Mouse (Mus musculus) kidney, postnatal 0 days (tissue): Measurements from ENCODE around the gene Col4a4. TPM values are rescaled to one million over a fixed set of nuclear protein-coding genes. Genes with fewer than 3 reads are reported as not detected.

Source experiments
- ATAC-seq: fragments of 200-750 bp; cut with Nextera tagmentation; replicated peaks from 2 replicates; pipeline ENCODE4 v1.8.0; 2017; ENCODE audit warnings: low read depth, moderate number of reproducible peaks, moderate TSS enrichment, moderate library complexity; ENCODE audit not compliant: low FRiP score
- DNase-seq: peaks from one replicate; pipeline ENCODE4 v3.0.0-alpha.2; 2016; ENCODE audit warnings: low spot score
- H3K27ac ChIP-seq: fragments of 300-500 bp; sonication (generic); 2 replicates; pipeline ENCODE4 v1.5.1; 2014; ENCODE audit warnings: mild to moderate bottlenecking
- H3K27me3 ChIP-seq: fragments of 300-500 bp; sonication (generic); 2 replicates; pipeline ENCODE4 v1.6.1; 2014; ENCODE audit warnings: low read length, mixed read lengths; ENCODE audit not compliant: insufficient read depth
- H3K36me3 ChIP-seq: fragments of 300-500 bp; sonication (generic); 2 replicates; pipeline ENCODE4 v1.6.1; 2014; ENCODE audit warnings: low read length, mixed read lengths; ENCODE audit not compliant: insufficient read depth
- H3K4me1 ChIP-seq: fragments of 300-500 bp; sonication (generic); replicated peaks from 2 replicates; pipeline ENCODE4 v1.6.1; 2014; ENCODE audit warnings: antibody characterized with exemption, low read length, mixed read lengths; ENCODE audit not compliant: insufficient read depth
- H3K4me2 ChIP-seq: fragments of 300-500 bp; sonication (generic); 2 replicates; pipeline ENCODE4 v1.6.1; 2014; ENCODE audit warnings: mild to moderate bottlenecking, low read length, moderate library complexity, mixed read lengths
- H3K4me3 ChIP-seq: fragments of 300-500 bp; sonication (generic); replicated peaks from 2 replicates; pipeline ENCODE4 v1.5.1; 2014; ENCODE audit warnings: low read depth, low read length
- H3K9ac ChIP-seq: fragments of 300-500 bp; sonication (generic); 2 replicates; pipeline ENCODE4 v1.6.1; 2014; ENCODE audit warnings: low read depth, low read length
- H3K9me3 ChIP-seq: fragments of 300-500 bp; sonication (generic); replicated peaks from 2 replicates; pipeline ENCODE4 v1.6.1; 2016; ENCODE audit warnings: low read length, inconsistent platforms, mixed read lengths
- CTCF ChIP-seq: IDR thresholded peaks from 2 replicates; pipeline ENCODE4 v1.5.1; 2016; ENCODE audit warnings: antibody characterized with exemption, low read depth, mild to moderate bottlenecking, moderate library complexity
- WGBS: fragments of 180-500 bp; shearing (Covaris S2); extraction: QIAGEN DNeasy Blood & Tissue Kit; methylation state at CpG from one replicate; pipeline ENCODE4 v1.1.7; 2014; 5-methylcytosine and 5-hydroxymethylcytosine counted together
- polyA plus RNA-seq: library from polyadenylated mRNA; unstranded; fragments of >200 nt; fragmentation: Nextera tagmentation; extraction: Ambion mirVana; gene quantifications from 2 replicates; pipeline ENCODE4 v1.2.1, GENCODE M21; 2015

Col4a4 gene
- polyA plus RNA-seq, 1 experiment from 2014 or later = 20.3 TPM

- no peak overlapping the region for H3K4me3 ChIP-seq
Measured at GRCm38 (mm10) chr1:82414434-82415045, 172.1 kb downstream of the Col4a4 start.

GRCm38 (mm10) chr1:82412085-82412484 is 174.6 kb downstream of the Col4a4 start:
- Histone ChIP-seq H3K4me3 (no peak overlapping the region), H3K36me3 (no peaks in the 10 kb centered on the region), H3K9me3 (no peaks in the 10 kb centered on the region), H3K27ac (peak overlapping the region; percentile 31; the same call in 1 of the 2 replicates), H3K27me3 (no peaks in the 10 kb centered on the region), H3K4me1 (no peaks in the 10 kb centered on the region), H3K4me2 (no peak overlapping the region), H3K9ac (no peak overlapping the region)
- 31% methylated on average over 4 of the region's 4 CpGs for WGBS
- no peak for TF ChIP-seq CTCF
- no peak for ATAC-seq
- DNase-seq = peak; percentile 14

More at GRCm38 (mm10) chr1:82414434-82415045, 172.1 kb downstream of the Col4a4 start:
- Histone ChIP-seq H3K4me1 (no peaks in the 10 kb centered on the region), H3K9ac (no peak overlapping the region), H3K27ac (no peak overlapping the region), H3K9me3 (no peaks in the 10 kb centered on the region), H3K27me3 (no peaks in the 10 kb centered on the region), H3K4me2 (no peak overlapping the region), H3K36me3 (no peaks in the 10 kb centered on the region)
- ATAC-seq (no peak), DNase-seq (no peak)
- 80% methylated on average over 3 of the region's 3 CpGs for WGBS
- TF ChIP-seq CTCF = no peak

DNA sequence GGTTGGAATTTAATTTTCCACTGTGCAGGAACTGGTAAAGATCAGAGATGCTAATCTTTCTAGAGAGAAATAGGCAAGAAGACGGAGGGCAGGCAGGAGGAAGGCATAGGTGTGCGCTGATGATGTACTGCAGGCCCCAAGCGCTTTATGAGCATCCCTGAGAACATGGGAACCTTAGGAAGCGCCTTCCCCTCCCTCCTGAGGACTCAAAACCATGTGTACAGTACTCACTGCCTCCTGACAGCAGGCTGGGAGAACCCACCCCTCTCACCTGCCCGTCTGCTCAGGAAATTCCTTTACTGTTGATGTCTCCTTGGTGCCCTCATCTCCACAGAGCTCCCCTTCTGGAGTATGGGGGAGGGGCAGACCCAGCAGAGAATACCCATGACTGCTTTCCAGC is 175.1 kb downstream of the Col4a4 start:
- no peak for TF ChIP-seq CTCF
- no peak overlapping the region for H3K4me2 ChIP-seq
- no peaks in the 10 kb centered on the region for H3K27me3 ChIP-seq
- no peaks in the 10 kb centered on the region for H3K4me1 ChIP-seq
- no peak for DNase-seq
- ATAC-seq = no peak
- 67% methylated on average over 5 of the region's 5 CpGs for WGBS
- H3K9me3 ChIP-seq = no peaks in the 10 kb centered on the region
- peak overlapping the region; percentile 31; the same call in 1 of the 2 replicates for H3K27ac ChIP-seq
- no peak overlapping the region for H3K4me3 ChIP-seq
- no peak overlapping the region for H3K9ac ChIP-seq
- no peaks in the 10 kb centered on the region for H3K36me3 ChIP-seq

GRCm38 (mm10) chr1:82410548-82410947 is 176.1 kb downstream of the Col4a4 start:
- 0 out of 2 replicates have a peak, but pooled peaks have one; percentile 21 for ATAC-seq
- WGBS = 33% methylated on average over 3 of the region's 3 CpGs
- H3K4me1 ChIP-seq = no peaks in the 10 kb centered on the region
- no peaks in the 10 kb centered on the region for H3K9me3 ChIP-seq
- H3K9ac ChIP-seq = no peak overlapping the region
- 0 out of 2 replicates have a peak overlapping the region, but pooled peaks have one; percentile 2 for H3K27ac ChIP-seq
- peak; percentile 45 for DNase-seq
- no peak for TF ChIP-seq CTCF
- no peaks in the 10 kb centered on the region for H3K27me3 ChIP-seq
- no peak overlapping the region for H3K4me2 ChIP-seq
- H3K36me3 ChIP-seq = no peaks in the 10 kb centered on the region
- no peak overlapping the region for H3K4me3 ChIP-seq

GRCm38 (mm10) chr1:82409271-82409670 is 177.4 kb downstream of the Col4a4 start:
- H3K4me2 ChIP-seq = no peak overlapping the region
- H3K4me3 ChIP-seq = no peak overlapping the region
- H3K27me3 ChIP-seq = no peaks in the 10 kb centered on the region
- H3K27ac ChIP-seq = no peak overlapping the region
- WGBS = 96% methylated on average over 9 of the region's 9 CpGs
- H3K36me3 ChIP-seq = no peaks in the 10 kb centered on the region
- ATAC-seq (no peak), DNase-seq (no peak)
- no peak overlapping the region for H3K9ac ChIP-seq
- TF ChIP-seq CTCF = no peak
- no peaks in the 10 kb centered on the region for H3K4me1 ChIP-seq
- no peaks in the 10 kb centered on the region for H3K9me3 ChIP-seq

GRCm38 (mm10) chr1:82407786-82408185 is 178.9 kb downstream of the Col4a4 start:
- ATAC-seq (no peak), DNase-seq (no peak)
- Histone ChIP-seq H3K4me2 (no peak overlapping the region), H3K9ac (no peak overlapping the region), H3K4me1 (no peaks in the 10 kb centered on the region), H3K4me3 (no peak overlapping the region), H3K27ac (no peak overlapping the region), H3K36me3 (no peaks in the 10 kb centered on the region), H3K27me3 (no peaks in the 10 kb centered on the region), H3K9me3 (no peaks in the 10 kb centered on the region)
- no peak for TF ChIP-seq CTCF
- 85% methylated on average over 3 of the region's 3 CpGs for WGBS

Other genes starting within 250 kb of the Col4a4 start
- gene Col4a3, start 72 bp upstream of the Col4a4 start, polyA plus RNA-seq = 21.9 and 22.3 TPM in 2 replicates
- gene Mff, start 138.0 kb upstream of the Col4a4 start, polyA plus RNA-seq = 268 and 273 TPM in 2 replicates
- 0.53 and 0.61 TPM in 2 replicates for gene Tm4sf20, start 181.6 kb upstream of the Col4a4 start, polyA plus RNA-seq
- not detected in 2 replicates for gene Gm47791, start 184.4 kb upstream of the Col4a4 start, polyA plus RNA-seq